Mouse (Mus musculus): ENCODE results near the gene Ceacam1. TPM values are rescaled to one million over a fixed set of nuclear protein-coding genes. Genes with fewer than 3 reads are reported as not detected.

Ceacam1 gene
- total and polyA plus RNA-seq, 3 experiments, result 3.1 to 25.1 (median 5.9) TPM

DNA sequence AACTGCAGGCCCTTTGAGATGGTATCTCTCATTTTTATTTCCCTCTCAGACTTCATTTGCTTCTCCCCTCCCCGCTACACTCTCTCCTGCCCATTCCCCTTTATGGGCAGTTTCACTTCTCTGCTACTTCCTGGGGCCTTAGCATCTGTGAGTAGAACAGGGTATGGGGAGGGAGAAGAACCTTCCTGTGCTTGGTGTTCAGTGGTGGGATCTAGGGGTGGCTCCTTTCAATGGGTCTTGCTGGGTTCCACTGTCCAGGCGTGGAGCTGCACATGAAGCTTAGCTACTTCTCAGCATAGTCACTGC, 41.9 kb downstream of the Ceacam1 start (continued):
- TF ChIP-seq CHD2 (IDR thresholded peaks at IDR 0.05; ENCODE audit: low read length) (peak; percentile 73), PAX5 (IDR thresholded peaks at IDR 0.05; ENCODE audit: low read length) (no peak), GABPA (IDR thresholded peaks at IDR 0.05; ENCODE audit: insufficient replicate concordance, low read depth, low read length) (no peak), RCOR1 (conservative IDR thresholded peaks at IDR 0.05; ENCODE audit: low read depth, low read length) (0 out of 2 replicates have a peak, but pooled peaks have one; percentile 58), JUND (conservative IDR thresholded peaks at IDR 0.05; ENCODE audit: low read depth, low read length) (no peak; the same call in 1 of the 2 replicates), RAD21 (IDR thresholded peaks at IDR 0.05; ENCODE audit: low read depth, low read length) (no peak), TCF12 (IDR thresholded peaks at IDR 0.05; ENCODE audit: low read depth, low read length) (peak; percentile 65), UBTF (IDR thresholded peaks at IDR 0.05; ENCODE audit: low read depth, low read length) (no peak), ZKSCAN1 (IDR thresholded peaks at IDR 0.05; ENCODE audit: borderline replicate concordance, low read depth, low read length) (no peak), ETS1 (conservative IDR thresholded peaks at IDR 0.05; ENCODE audit: low read depth, low read length) (peak; percentile 52; the same call in 1 of the 2 replicates), POLR2A (IDR thresholded peaks at IDR 0.05; ENCODE audit: low read depth, low read length) (no peak; the same call in 1 of the 2 replicates), MAZ (IDR thresholded peaks at IDR 0.05; ENCODE audit: low read depth, low read length) (peak; percentile 81)

DNA sequence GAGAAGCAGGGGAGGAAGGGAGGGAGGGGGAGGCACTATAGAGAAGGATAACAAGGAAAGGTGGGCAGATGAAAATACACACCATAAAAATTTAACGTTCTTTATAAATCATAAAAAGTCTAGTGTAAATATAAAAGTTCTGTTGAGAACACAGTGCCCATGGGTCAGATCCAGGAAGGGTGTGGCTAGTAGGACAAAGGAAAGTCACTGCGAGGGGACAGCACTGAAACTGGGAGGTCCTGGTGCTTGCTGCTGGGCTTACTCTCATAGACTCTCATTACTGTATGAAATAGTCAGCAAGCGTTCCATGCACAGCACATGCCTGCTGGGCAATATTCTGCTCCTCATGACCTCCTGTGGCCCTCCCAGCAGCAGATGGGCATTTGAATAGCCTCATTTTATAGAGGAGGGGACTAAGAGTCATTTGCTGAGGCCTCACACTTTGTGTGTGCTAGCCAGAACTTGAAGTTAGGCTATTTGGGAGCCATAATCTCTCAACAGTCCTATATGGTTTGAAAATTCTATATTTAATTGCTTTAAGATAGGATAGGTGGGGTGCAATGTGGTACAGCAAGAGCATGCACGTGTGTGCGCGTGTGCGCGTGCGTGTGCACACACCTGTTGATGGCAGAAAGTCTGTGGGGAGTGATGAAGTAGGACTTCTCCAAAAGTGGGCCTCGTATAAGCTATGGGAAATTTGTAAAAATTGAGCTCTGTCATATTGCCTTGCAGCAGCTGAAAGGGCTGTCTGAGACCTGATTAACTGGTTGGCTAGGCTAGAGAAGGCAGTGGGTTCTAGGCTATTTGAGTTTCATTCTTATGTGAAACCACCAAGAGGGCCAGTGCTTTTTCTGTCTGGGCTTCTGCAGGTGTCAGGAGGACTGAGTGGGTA, 42.5 kb downstream of the Ceacam1 start:
- dilution Hi-C loops (cut with MboI; ENCODE audit: extremely low pct_ligation_motif_present, extremely low pct_unique_long_range_greater_than_20kb, low sequenced_read_pairs), result no loop called here
- peak overlapping the region in 1 of 3 experiments; percentile 51 for H3K4me3 ChIP-seq (replicated peaks in 1 of 3; ENCODE audit: low read depth in 2 of 3, low read length in 2 of 3, poor library complexity in 1 of 3)
- no peak overlapping the region for H3K9ac ChIP-seq (ENCODE audit: insufficient read depth, low read depth)
- H3K79me2 ChIP-seq (replicated peaks; ENCODE audit: control insufficient read depth, extremely low read depth, insufficient read depth, poor library complexity, severe bottlenecking), result no peaks in the 10 kb centered on the region
- in situ Hi-C loops (cut with MboI; ENCODE audit: low pct_ligation_motif_present, low pct_unique_long_range_greater_than_20kb, low sequenced_read_pairs), result loop anchor here (5.0 kb wide), 2 partner anchors 42 to 162 kb away; partner anchors contain the start of gene Ceacam1
- peaks cover 32 to 80% of the 10 kb centered on the region in 2 experiments for H3K4me1 ChIP-seq (ENCODE audit: control insufficient read depth in 1 of 2, insufficient read depth in 2 of 2)
- H3K4me2 ChIP-seq (ENCODE audit: insufficient read depth, low read depth, poor library complexity, severe bottlenecking), result peak overlapping the region; percentile 62; the same call in 1 of the 2 replicates
- TF ChIP-seq MYC (IDR thresholded peaks at IDR 0.05; ENCODE audit: low read depth, low read length), result peak; percentile 54; the same call in 1 of the 2 replicates
- TF ChIP-seq NRF1 (IDR thresholded peaks at IDR 0.05; ENCODE audit: low read depth, low read length), result peak; percentile 73
- TF ChIP-seq EP300 (IDR thresholded peaks at IDR 0.05; ENCODE audit: low read length), result peak; percentile 41
- peak; percentile 45; the same call in 1 of the 2 replicates for TF ChIP-seq NELFE (IDR thresholded peaks at IDR 0.05; ENCODE audit: low read depth, low read length)
- peak; percentile 15; the same call in 1 of the 2 replicates for TF ChIP-seq SIN3A (IDR thresholded peaks at IDR 0.05; ENCODE audit: low read length)
- peak; percentile 74 for TF ChIP-seq POLR2A (IDR thresholded peaks at IDR 0.05; ENCODE audit: low read depth, low read length)
- TF ChIP-seq SMC3 (IDR thresholded peaks at IDR 0.05; ENCODE audit: low read depth, low read length), result no peak
- TF ChIP-seq TCF12 (IDR thresholded peaks at IDR 0.05; ENCODE audit: low read depth, low read length), result 0 out of 2 replicates have a peak, but pooled peaks have one; percentile 11
- TF ChIP-seq MAX (IDR thresholded peaks at IDR 0.05; ENCODE audit: low read length), result peak; percentile 55
- peak; percentile 96 for TF ChIP-seq BHLHE40 (IDR thresholded peaks at IDR 0.05; ENCODE audit: low read depth, low read length)
- no peak for TF ChIP-seq USF2 (conservative IDR thresholded peaks at IDR 0.05; ENCODE audit: low read depth, low read length)
- H3K27me3 ChIP-seq (replicated peaks), result no peaks in the 10 kb centered on the region
- H3K27ac ChIP-seq (ENCODE audit: insufficient read depth, low read depth), result peak overlapping the region; percentile 87
- H3K9me3 ChIP-seq (replicated peaks; ENCODE audit: low read length), result no peaks in the 10 kb centered on the region
- DNase-seq (ENCODE audit: extremely low read depth), result no peak
- no peaks in the 10 kb centered on the region for H3K36me3 ChIP-seq (replicated peaks in 1 of 2; ENCODE audit: control insufficient read depth in 1 of 2, insufficient read depth in 1 of 2, low read length in 1 of 2)
